Mouse (Mus musculus): ENCODE measurements around the gene Olfr58. TPM values are rescaled to one million over a fixed set of nuclear protein-coding genes. Genes with fewer than 3 reads are reported as not detected.
"Not testable (repeated sequence)": the region's sequence is repeated elsewhere in the genome, so short reads cannot be mapped to it uniquely, and the experiment has no call there.

Olfr58 gene
- polyA plus RNA-seq (2015; fragmentation: Nextera tagmentation; extraction: Ambion mirVana): not detected in 2 replicates

GRCm38 (mm10) chr9:19779983-19780382 is at the start of gene Olfr58:
Gene Olfr58, plus strand, starts transcription at chr9:19780283.
- H3K4me2 ChIP-seq (ENCODE audit: low read depth, low read length): no peak within 1 kb of the TSS
- H3K4me3 ChIP-seq (replicated peaks; ENCODE audit: low read length): no peak within 1 kb of the TSS
- no peaks in the 10 kb centered on the region for H3K36me3 ChIP-seq (ENCODE audit: control insufficient read depth, insufficient read depth, low read length)
- ATAC-seq (ENCODE audit: insufficient read depth, low FRiP score): no peak
- H3K9ac ChIP-seq (ENCODE audit: low read length): no peak within 1 kb of the TSS
- no peaks in the 10 kb centered on the region for H3K9me3 ChIP-seq (replicated peaks; ENCODE audit: control insufficient read depth, low read length)
- no peaks in the 10 kb centered on the region for H3K27me3 ChIP-seq (ENCODE audit: control insufficient read depth, insufficient read depth, low read length)
- no peak within 1 kb of the TSS for H3K27ac ChIP-seq (ENCODE audit: low read length)
- H3K4me1 ChIP-seq (ENCODE audit: control insufficient read depth, insufficient read depth, low read length): no peaks in the 10 kb centered on the region

- ATAC-seq (ENCODE audit: insufficient read depth, low FRiP score): no peak
Measured at GRCm38 (mm10) chr9:19769136-19769535, 10.9 kb upstream of the Olfr58 start.

GRCm38 (mm10) chr9:19769701-19770100 is 10.4 kb upstream of the Olfr58 start:
- no peak for ATAC-seq (ENCODE audit: insufficient read depth, low FRiP score)
- no peak overlapping the region for H3K4me3 ChIP-seq (replicated peaks; ENCODE audit: low read length)
- H3K36me3 ChIP-seq (ENCODE audit: control insufficient read depth, insufficient read depth, low read length): no peaks in the 10 kb centered on the region
- H3K9ac ChIP-seq (ENCODE audit: low read length): no peak overlapping the region
- H3K9me3 ChIP-seq (replicated peaks; ENCODE audit: control insufficient read depth, low read length): peaks cover 3% of the 10 kb centered on the region; the same call in 1 of the 2 replicates
- no peaks in the 10 kb centered on the region for H3K27me3 ChIP-seq (ENCODE audit: control insufficient read depth, insufficient read depth, low read length)
- no peak overlapping the region for H3K4me2 ChIP-seq (ENCODE audit: low read depth, low read length)
- no peaks in the 10 kb centered on the region for H3K4me1 ChIP-seq (ENCODE audit: control insufficient read depth, insufficient read depth, low read length)
- no peak overlapping the region for H3K27ac ChIP-seq (ENCODE audit: low read length)
- 87% methylated on average over 14 of the region's 14 CpGs for WGBS

More at GRCm38 (mm10) chr9:19769136-19769535, 10.9 kb upstream of the Olfr58 start:
- no peaks in the 10 kb centered on the region for H3K4me1 ChIP-seq (ENCODE audit: control insufficient read depth, insufficient read depth, low read length)
- WGBS: 88% methylated on average over 14 of the region's 14 CpGs
- H3K36me3 ChIP-seq (ENCODE audit: control insufficient read depth, insufficient read depth, low read length): no peaks in the 10 kb centered on the region
- H3K4me3 ChIP-seq (replicated peaks; ENCODE audit: low read length): no peak overlapping the region
- H3K9ac ChIP-seq (ENCODE audit: low read length): no peak overlapping the region
- no peaks in the 10 kb centered on the region for H3K27me3 ChIP-seq (ENCODE audit: control insufficient read depth, insufficient read depth, low read length)
- H3K4me2 ChIP-seq (ENCODE audit: low read depth, low read length): no peak overlapping the region
- H3K9me3 ChIP-seq (replicated peaks; ENCODE audit: control insufficient read depth, low read length): peaks cover 3% of the 10 kb centered on the region; the same call in 1 of the 2 replicates
- H3K27ac ChIP-seq (ENCODE audit: low read length): no peak overlapping the region

- H3K36me3 ChIP-seq (ENCODE audit: control insufficient read depth, insufficient read depth, low read length): no peaks in the 10 kb centered on the region
- no peak overlapping the region for H3K4me3 ChIP-seq (replicated peaks; ENCODE audit: low read length)
- H3K27me3 ChIP-seq (ENCODE audit: control insufficient read depth, insufficient read depth, low read length): no peaks in the 10 kb centered on the region
- WGBS: 69% methylated on average over 1 of the region's 1 CpGs
- ATAC-seq (ENCODE audit: insufficient read depth, low FRiP score): no peak
- no peak overlapping the region for H3K9ac ChIP-seq (ENCODE audit: low read length)
- H3K9me3 ChIP-seq (replicated peaks; ENCODE audit: control insufficient read depth, low read length): no peaks in the 10 kb centered on the region
- no peaks in the 10 kb centered on the region for H3K4me1 ChIP-seq (ENCODE audit: control insufficient read depth, insufficient read depth, low read length)
- H3K27ac ChIP-seq (ENCODE audit: low read length): no peak overlapping the region
- no peak overlapping the region for H3K4me2 ChIP-seq (ENCODE audit: low read depth, low read length)
Measured at GRCm38 (mm10) chr9:19803000-19803399, 22.9 kb downstream of the Olfr58 start.

GRCm38 (mm10) chr9:19804606-19805005 is 24.5 kb downstream of the Olfr58 start, which contains the start of gene Olfr859:
Gene Olfr859, plus strand, starts transcription at chr9:19804906.
- not testable (repeated sequence) for H3K4me2 ChIP-seq (ENCODE audit: low read depth, low read length); H3K4me1 ChIP-seq (ENCODE audit: control insufficient read depth, insufficient read depth, low read length); H3K9me3 ChIP-seq (replicated peaks; ENCODE audit: control insufficient read depth, low read length); H3K36me3 ChIP-seq (ENCODE audit: control insufficient read depth, insufficient read depth, low read length); ATAC-seq (ENCODE audit: insufficient read depth, low FRiP score); H3K27me3 ChIP-seq (ENCODE audit: control insufficient read depth, insufficient read depth, low read length); H3K4me3 ChIP-seq (replicated peaks; ENCODE audit: low read length); H3K9ac ChIP-seq (ENCODE audit: low read length); H3K27ac ChIP-seq (ENCODE audit: low read length)
- 57% methylated on average over 1 of the region's 1 CpGs for WGBS

Other genes starting within 250 kb of the Olfr58 start
- gene Olfr853, start 239.2 kb upstream of the Olfr58 start, polyA plus RNA-seq (2015; fragmentation: Nextera tagmentation; extraction: Ambion mirVana): not detected in 2 replicates
- gene Olfr854, start 212.9 kb upstream of the Olfr58 start, polyA plus RNA-seq (2015; fragmentation: Nextera tagmentation; extraction: Ambion mirVana): not detected in 2 replicates
- gene Olfr855, start 197.7 kb upstream of the Olfr58 start, polyA plus RNA-seq (2015; fragmentation: Nextera tagmentation; extraction: Ambion mirVana): not detected in 2 replicates
- 25.5 and 28.6 TPM in 2 replicates for gene Zfp317, start 158.2 kb upstream of the Olfr58 start, polyA plus RNA-seq (2015; fragmentation: Nextera tagmentation; extraction: Ambion mirVana)
- gene Olfr857, start 70.8 kb upstream of the Olfr58 start, polyA plus RNA-seq (2015; fragmentation: Nextera tagmentation; extraction: Ambion mirVana): not detected in 2 replicates
- gene Olfr859, start 24.6 kb downstream of the Olfr58 start, polyA plus RNA-seq (2015; fragmentation: Nextera tagmentation; extraction: Ambion mirVana): not detected in 2 replicates
- gene Olfr860, start 69.5 kb downstream of the Olfr58 start, polyA plus RNA-seq (2015; fragmentation: Nextera tagmentation; extraction: Ambion mirVana): not detected in 2 replicates
- not detected in 2 replicates for gene Olfr862, start 107.7 kb downstream of the Olfr58 start, polyA plus RNA-seq (2015; fragmentation: Nextera tagmentation; extraction: Ambion mirVana)
- 0.21 and 0.23 TPM in 2 replicates for gene Olfr77, start 136.6 kb downstream of the Olfr58 start, polyA plus RNA-seq (2015; fragmentation: Nextera tagmentation; extraction: Ambion mirVana)
- gene Olfr866, start 247.8 kb downstream of the Olfr58 start, polyA plus RNA-seq (2015; fragmentation: Nextera tagmentation; extraction: Ambion mirVana): not detected in 2 replicates